Mouse (Mus musculus): ENCODE data around the gene Igf2bp3.
A peak's percentile ranks its signal among the peaks of the same experiment; 100 is the strongest.

Gene Igf2bp3

DNA sequence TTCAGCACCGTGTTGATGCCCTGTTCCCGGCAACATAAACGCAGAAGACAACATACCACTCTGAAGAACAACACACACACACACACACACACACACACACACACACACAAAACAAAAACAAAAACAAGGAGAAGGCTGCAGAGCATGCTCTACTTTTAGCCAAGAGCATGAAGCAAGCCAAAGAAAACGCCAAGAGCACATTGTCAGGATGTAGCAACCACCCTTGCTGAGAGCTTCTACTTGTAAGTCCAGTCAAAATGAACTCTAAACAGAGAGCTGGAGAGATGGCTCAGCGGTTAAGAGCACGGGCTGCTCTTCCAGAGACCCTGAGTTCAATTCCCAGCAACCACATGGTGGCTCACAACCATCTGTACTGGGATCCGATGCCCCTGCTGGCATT is 41.5 kb downstream of the Igf2bp3 start:
- DNase-seq: no peak

DNA sequence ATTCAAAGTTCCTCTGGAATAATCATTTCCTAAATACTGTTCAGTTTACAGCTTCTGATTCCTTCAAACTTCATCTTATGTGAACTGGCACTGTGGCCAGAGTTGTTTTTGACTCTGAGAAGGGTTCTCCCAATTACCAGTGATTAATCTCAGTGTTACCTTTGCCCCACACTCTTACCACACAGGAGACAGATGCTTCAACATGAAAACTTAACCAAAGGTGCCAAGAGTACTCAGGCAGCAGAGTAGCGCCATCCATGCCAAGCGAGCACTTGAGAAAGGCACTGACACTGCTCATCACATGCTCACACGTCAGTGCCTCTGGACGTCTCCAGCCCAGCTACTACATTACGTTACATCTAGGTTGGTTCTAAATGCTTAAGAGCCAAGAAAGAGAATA is 43.5 kb downstream of the Igf2bp3 start:
- no peak for DNase-seq

DNA sequence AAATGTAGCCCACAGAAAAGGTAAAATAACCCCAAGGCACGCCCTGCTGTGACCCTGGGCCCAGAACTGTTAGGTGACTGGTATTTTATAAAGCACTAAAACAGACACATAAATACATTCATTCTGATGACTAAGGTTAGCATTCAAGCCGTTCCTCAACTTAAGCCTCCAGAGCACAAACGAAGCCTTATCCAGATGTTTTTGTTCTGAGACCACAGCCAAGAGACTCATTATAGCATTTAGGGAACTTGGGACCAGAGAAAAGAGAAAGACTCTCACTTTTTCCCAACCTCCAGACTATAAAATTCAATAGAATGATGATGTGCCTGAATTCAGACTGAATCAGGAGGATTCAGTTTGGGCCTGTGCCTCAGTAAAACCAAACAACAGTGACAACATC is 46.1 kb downstream of the Igf2bp3 start:
- no peak for DNase-seq

DNA sequence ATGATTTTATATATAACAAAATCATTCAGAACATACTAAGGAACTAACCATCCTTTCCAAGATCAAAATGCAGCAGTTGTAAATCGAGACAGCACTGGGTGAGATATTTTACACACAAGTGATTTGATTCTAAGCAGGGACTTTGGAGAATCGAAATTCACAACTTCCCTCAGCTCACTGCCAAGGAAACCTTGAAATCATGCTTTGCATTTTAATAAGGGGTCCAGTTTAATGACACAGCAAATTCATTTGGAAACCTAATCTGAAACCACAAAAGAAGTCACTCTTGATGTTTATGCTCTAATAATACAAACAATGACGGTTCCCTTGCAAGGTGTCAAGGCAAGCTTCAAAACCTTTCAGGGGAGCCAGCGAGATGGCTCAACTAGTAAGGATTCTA is 47.4 kb downstream of the Igf2bp3 start:
- no peak for DNase-seq

DNA sequence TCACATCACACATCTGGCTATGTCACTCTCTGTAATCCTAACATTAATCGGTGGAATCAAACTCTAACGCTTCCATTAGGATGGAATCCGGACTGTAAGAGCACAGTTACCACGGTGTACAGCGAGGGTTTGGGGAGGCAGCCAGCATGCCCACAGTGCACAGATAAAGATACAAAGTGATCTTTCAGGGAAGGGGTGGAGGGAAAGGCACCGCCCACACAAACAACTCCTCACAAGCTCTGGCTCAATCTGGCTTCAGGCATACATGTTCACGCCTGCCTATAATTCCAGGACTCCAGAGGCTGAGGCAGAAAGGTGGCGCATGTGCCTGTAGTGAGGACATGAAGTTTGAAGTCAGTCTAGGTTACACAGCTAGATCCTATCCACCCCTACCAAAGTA is 48.4 kb downstream of the Igf2bp3 start:
- no peak for DNase-seq

DNA sequence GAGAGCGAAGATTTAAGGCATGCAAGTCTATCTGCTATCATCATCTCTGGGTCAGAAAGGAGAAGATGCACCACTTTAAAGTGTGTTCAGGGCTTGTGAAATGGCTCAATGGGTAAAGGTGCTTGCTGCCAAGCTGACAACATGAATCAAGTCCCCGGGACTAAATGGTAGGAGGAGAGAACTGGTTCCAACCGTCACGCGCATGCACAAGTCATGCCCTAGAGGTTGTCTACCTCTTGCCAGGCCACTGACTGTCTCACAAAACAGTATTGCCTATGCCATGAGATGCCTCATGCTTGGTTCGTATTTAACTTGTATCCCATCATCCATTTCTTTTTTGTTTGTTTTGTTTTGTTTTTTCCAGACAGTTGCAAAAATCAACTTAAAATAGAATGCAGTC is 48.9 kb downstream of the Igf2bp3 start:
- no peak for DNase-seq

DNA sequence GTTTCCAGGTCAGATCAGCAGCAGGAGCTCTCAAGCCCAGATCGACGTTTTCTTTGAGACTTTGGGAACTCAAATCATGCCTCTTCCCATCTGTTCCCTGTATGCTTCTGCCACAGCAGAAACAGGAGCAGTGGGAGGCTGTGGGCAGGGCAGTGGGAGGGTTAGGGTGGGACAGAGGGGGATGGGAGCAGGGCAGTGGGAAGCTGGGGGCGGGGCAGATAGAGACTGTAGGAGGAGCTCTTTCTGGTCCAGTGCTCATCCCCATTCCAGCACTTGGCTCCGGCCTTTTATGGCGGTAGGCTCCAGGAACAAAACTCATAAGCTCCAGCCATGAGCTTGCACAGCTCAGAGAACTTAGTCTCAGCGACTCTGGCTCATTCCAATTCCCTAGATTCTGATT is 49.7 kb downstream of the Igf2bp3 start:
- DNase-seq: peak; percentile 70

DNA sequence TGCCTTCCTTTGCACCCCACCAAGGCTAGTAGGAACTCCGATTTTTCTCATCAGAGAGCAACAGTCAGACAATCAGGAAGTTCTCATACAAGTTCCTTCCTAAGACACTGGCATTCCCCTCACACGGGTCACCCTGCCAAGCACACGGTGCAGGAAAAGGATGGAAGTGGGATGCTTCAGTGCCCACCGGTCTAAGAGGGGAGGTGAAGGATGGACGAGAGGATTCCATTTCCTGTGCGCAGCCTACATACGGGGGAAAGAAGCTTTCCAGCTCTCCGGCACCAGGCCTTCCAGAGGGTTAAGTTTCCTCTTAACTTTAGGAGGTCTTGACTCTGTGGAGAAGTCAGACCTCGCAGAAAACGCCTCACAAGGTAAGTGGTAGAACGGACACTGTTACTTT is 50.1 kb downstream of the Igf2bp3 start:
- no peak for DNase-seq

DNA sequence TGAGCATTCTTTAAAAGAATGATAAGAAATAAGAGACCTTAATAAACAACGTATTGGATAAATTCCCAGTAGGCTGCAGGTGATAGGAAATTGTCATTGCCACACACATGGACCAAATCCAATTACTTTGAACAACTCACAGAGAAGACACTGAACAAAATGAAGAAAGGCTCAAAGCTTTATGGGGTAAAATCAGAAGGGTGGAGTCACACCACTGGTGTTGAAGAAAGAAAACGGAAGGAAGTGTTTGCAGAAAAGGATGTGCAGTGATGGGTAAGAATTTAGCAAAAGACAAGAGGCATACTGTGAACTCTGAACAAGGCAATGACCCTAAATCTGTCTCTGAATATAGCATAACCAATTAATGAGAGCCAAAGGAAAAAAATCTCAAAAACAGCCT is 54.8 kb downstream of the Igf2bp3 start:
- no peak for DNase-seq

DNA sequence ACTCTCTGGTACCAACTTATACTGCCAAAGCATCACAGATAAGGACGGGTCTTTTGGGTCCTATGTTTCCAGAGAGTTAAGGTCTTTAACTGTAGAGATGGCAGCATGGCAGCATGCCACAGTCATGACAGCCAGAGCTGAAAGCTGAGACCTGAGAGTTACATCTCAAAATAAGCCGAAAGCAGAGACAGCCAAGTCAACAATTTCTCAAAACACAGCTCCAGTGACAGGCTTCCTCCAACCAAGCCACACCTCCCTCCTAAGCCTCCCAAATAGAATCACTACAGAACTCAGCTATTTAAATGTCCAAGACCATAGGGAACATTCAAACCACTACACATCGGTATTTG is 58.0 kb downstream of the Igf2bp3 start:
- no peak for DNase-seq

DNA sequence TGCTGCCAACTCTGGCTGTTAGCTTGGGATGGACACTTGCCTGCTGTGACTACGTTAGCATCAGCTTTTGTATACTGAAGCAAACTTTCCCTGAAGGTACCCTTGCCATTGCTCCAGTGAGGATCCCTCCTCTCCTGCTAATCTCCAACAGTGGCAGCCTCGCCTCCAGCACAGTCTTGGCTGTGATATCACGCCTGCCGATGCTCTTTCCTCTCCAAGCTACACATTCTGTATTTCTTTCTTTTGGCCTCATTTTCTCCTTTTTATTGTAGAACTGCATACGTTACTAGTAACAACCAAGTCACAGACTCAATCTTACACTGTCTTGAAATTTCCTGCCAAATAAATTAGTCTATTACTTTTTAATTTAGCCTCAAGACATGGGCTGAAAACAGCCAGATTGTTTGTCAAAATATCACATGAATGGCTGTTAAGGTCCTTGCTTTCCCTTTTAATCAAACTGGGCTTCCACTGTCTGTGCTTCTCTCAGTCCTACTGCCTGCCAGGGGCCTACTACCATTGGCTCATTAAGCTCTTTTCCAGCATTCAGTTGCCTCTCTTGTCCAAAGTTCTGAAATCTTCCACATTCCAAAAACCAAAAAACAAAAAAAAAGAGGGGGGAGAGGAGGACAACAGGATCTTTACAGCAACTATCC is 58.5 kb downstream of the Igf2bp3 start:
- no peak for DNase-seq

DNA sequence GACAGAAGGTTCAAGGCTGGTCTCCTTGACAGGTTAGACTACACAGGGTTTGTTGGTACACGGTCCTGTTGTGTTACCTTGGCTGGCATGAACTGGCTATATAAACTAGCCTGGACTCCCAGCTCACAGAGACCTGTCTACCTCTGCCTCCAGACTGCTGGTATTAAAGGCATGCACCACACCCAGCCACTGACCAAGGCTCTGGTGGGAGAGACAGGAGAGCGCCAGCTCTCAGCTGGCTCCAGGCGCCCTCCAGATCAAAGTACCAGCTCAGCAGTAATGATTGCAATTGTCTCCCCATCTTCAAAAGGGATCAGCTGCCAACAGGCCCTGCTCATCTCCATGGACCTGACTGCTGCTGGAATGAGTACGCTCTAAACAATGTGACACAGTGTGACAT is 63.3 kb downstream of the Igf2bp3 start:
- peak; percentile 27 for DNase-seq

DNA sequence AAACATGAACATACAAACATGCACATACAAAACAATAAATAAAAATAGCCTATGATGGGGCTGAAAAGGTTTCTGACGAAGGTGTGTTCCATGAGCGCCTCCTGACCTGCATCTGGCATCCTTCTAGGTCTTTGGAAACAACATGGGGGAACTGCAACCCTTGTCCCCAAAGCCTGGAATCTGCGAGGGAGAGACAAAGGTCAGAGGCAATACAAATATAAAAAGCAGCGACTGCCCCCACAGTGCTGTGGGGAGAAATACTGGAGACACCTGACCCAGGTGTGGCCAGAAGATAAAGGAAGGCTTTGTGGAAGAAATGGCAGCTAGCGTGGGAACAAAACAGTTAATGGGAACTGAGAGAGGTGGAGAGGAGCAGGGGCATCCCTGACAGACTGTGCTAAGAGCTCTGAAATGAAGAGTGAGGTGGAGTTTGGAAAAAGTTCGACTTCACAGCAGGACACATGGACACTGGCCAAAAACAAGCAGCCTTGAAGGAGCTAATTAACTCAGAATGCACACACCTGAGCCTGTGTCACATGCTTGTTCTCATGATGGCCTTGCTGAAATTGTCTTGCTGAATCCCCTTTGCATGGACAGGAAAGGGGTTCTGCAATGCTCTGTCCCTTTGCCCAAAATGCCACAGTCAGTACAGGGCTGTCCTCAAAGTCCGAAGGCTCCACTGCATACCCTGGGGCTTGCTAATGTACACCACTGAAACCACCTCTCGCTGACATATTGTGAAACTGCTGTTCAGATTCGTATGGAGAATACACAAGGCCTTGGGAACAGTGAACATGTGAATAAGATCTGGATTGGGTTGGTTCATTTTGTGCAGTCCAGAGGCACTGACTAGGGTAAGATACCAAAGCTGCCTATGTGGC is 64.2 kb downstream of the Igf2bp3 start:
- peak; percentile 43 for DNase-seq

DNA sequence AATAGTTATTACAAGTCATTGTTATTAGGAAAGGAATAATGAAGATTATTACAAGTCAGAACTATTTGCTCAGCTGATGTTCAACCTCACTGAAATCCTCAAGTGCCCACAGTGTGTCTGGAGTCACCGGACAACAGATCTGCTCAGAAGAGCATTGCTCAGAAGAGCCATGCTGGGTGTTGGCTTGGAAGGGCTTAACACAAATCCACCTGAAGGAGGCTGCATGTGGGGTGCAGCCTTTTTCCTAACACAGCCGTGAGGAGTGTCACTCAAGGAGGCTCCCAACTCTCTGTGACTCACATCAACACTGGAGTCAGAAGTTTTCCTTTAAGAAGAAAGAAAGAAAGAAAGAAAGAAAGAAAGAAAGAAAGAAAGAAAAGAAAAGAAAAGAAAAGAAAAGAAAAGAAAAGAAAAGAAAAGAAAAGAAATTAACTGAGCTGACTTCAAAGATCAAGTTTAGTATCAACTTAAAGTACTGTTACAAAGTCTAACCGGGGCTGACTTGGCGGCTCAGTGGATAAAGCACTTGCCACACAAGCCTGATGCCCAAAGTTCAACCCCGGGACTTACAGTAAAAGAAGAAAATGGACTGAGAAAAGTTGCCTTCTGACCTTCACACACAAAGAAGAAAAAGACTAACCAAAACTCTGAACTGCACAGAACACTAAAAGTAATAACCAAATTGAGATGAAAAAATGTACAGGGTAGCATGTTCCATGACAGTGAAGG is 65.4 kb downstream of the Igf2bp3 start:
- DNase-seq: peak; percentile 68

DNA sequence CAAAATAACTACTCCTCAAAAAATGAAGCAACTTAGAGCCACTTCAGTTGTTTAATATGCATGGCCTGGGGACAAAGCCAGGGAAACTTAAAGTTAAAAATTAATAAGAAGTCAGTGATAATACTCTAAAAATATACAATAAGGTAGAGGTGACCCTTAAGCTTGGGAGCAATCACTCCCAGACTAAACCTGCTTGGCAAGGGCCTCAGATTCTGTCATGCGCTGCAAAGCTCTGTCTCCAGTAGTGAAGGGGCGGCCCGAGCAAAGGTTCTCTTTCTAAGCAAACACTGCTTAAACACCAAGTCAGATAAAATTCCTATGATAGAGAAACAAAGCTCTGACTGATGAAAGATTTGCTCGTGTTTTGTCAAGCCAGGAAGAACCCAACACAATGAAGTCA is 66.0 kb downstream of the Igf2bp3 start:
- DNase-seq: peak; percentile 86

DNA sequence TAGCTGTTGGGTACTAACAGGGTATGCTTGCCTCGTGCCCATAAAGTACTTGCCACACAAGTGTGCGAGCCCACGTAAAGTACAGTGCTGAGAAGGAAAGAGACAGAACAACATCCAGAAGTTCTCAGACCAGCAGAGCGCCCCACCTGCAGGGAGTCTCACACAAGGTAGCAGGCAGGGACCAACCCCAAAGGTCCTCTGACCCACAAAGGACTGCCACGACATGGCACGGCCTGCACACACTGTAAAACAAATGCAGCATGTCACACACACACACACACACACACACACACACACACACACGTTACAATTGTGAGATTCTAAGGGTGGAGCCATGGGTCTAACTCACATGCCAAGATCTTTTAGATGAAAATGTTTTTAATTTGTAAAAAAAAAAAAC is 66.4 kb downstream of the Igf2bp3 start:
- peak; percentile 30 for DNase-seq

DNA sequence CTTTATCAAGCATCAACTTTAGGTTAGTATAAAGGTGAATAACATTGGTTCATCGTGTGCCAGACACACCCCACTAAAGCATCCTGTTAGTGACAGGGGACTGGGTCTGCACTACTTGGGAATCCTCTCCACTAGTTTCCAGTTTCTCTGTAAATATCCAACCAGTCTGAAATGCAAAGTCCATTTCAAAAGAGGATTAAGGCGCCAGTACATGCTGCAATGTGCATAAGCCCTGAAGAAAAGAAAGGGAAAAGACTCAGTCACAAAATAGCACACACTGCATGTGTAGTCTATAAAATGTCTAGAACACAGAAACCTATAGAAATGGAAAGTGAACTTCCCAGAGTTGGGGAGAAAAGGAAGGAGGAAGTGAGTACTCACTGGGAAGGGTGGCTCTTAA is 68.3 kb downstream of the Igf2bp3 start:
- peak; percentile 19 for DNase-seq

DNA sequence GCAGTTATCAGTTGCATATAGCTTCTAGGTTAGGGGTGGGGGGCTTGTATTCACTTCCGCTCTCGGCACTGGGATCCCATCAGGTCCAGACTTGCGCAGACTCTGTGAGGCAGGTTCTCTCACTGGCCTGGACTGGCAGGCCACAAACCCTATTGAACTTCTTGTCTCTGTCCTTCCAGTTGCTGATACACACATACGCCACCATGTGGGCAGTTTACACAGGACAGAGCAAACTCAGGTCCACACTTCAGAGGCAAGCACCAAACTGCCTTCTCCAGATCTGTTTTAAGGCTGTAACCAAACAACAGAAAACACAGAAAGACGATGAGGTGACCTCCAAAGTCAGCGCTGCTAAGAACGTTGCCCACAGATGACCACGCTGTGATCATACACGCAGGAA is 72.3 kb downstream of the Igf2bp3 start:
- DNase-seq: peak; percentile 40

DNA sequence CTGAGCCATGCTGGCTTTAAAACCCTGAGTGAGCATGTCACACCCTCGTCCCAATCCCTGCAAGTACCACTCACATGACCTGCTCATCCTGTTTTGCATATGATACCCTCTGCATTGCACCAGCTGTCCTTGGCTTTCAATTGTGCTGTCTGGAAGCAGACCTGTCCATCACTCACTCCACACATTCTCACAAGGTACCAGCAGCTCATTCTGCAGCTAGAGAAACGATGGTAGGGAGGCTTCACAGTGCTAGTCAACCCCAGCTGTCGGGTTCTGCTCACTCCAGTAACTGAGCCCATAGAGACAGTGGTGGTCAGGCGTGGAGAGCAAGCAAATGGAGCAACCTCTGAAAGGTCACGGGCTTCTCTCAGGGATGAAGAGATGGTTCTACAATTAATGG is 73.6 kb downstream of the Igf2bp3 start:
- no peak for DNase-seq

DNA sequence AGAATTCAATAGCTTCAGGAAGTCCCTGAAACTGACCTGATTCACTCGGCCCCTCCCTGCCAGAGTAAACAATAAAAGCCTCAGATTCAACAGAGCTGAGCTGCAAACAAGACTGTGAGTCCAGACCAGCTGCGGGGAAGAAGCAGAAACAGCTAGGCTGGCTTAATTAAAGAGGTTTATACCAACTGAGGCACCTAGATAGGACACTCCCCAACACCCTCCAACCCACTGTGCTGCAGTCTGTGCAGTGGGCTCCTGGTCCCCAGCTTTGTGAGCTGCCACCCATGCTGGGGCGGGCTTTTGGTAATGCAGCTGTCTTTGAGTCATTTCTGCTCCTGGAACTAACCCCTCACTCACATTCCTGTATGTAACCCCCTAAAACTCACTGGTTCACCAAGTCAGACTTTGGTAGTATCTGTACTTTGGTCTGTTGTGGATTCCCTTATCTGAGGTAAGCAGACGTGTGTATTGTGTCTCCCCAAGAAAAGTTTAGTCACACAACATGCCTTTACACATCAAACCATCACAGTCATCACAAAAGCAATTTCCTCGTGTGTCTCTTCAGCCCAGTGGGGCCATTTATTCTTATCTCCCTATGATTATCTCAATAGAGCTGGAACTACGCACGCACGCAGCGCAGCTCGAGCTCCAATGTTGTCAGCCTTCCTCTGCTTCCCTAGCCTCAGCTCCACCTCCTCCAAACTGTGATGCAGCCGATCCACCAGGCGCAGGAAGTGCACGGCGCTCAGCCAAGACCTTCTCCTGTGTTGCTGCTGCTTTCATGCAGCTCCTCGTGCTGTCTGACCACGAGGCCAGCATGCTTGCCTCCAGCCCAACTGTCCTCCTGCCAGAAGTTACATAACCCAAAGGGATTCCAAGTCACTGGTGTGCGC is 76.4 kb downstream of the Igf2bp3 start:
- DNase-seq: no peak

DNA sequence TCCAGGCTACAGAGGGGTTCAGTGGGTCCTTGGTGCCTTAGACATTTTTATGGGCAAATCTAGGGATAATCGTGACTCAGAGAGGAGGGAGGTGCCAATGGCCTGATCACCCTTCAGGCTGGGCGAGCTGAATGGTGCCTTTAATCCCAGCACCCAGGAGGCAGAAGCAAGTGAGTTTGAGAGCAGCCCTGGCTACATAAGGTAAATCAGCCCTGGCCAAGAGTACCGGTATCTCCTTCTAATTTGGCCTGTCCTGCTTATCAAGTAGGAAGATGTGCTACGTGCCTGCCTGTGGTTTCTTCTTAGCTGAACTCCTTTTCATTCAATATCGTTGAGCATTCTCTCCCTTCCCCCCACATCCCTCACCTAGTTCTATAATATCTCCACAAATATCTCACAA is 78.0 kb downstream of the Igf2bp3 start:
- no peak for DNase-seq

DNA sequence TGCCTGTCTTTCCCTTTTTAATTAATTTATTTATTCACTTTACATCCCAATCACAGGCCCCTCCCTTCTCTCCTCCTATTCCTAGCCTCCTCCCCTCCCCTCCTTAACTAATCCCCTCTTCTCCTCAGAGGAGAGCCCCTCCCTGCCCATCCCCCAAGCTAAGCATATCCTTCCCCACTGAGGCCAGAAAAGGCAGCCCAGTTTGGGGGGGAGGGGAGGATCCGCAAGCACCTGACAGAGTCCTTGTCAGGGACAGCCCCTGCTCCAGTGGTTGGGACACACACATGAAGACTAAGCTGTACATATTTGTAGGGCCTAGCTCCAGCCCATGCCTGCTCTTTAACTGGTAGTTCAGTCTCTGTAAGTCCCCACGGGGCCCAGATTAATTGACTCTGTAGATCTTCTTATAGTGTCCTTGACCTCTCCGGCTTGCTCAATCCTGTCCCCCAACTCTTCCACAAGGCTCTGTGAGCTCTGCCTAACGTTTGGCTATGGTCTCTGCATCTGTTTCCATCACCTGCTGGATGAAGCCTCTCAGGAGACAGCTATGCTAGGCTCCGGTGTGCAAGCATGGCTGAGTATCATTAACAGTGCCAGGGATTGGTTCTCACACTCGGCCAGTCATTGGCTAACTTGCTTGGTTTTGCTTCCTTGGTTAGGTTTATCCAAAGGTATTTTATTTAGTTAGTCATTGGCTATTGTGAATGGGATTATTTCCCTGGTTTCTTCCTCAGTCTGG is 82.2 kb downstream of the Igf2bp3 start:
- DNase-seq: no peak

Measured in kidney, postnatal 14 days (tissue).